Mouse (Mus musculus) megakaryocyte, embryonic 14.5 days (primary cell): ENCODE results near the gene Ribc1.

Experiments used
- FLI1 ChIP-seq: IDR thresholded peaks from 2 replicates; pipeline ENCODE4 v1.6.1; 2012; ENCODE audit warnings: low read length, inconsistent platforms, mixed read lengths
- GATA1 ChIP-seq: IDR thresholded peaks from 3 replicates; pipeline ENCODE4 v1.6.1; 2012; ENCODE audit warnings: mixed read lengths, low read length, inconsistent platforms, borderline replicate concordance

DNA sequence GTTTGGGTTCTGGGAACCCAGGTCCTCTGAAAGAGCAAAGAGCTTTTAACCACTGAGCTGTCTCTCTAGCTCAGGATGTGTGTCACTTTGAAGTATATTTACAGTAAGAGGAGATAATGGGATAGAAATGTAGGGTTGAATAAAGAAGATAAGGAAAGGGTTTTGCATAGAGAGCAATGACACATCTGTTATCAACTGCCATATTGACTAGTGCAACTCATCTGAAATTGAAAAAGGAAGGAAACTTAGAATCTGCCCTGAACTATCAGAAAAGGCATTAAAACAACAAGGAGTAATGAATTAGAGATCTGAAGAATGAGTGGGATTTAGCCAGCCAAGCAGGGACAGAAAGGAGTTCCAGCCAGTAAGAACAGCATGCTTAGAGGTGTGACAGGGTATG lies 23.8 kb upstream of the Ribc1 start:
- TF ChIP-seq GATA1 (no peak), FLI1 (no peak)
